8 mouse cellular contexts compared by ENCODE assay signal in the genomic region with DNA sequence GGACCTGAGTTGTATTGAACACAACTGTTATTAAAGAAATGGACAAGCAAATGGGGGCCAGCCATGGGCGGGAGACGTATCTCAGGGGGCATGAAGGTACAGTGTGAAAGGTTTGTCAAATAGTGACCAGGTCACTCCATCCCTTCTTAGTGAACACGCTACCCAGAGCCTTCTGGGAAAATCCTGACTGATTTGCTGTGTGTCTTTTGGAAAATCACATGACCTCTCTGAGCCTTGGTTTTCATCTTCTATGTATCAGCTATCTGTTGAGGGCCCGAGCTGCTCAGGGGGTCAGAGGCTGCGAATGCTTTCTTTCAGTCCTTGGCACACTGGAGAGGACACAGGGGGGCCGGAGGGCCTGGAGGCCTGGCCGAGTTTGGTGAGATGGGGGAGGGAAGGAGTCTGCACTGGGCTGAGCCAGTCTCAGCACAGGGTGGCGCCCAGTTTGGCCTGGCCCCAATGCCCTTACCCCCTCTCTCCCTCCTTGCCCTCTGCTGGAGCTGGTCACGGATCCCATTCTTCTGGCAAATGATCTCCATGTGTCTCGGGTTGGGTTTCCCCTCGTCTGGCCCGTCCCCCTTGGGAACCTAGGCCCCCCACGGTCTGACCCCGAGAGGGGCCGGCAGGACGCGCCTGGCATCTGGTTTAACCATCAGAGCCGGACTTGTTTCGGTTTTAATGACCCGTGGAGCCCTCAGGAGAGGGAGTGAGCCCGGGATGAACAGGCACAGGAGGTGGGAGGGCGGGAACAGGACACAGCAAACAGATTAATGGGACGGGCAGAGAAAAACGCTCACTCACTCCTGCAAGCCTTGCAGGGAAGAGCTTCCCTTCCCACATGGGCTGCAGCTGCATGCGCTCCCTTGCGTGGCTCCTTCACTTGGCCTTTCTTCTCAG.
DNase-seq lines count a peak whose midpoint lies in the region; ATAC-seq and TF ChIP-seq lines count a peak whose summit lies in the region.

No protein-coding gene starts in this region.

- peak; percentile 7; the same call in 1 of the 2 replicates for TF ChIP-seq CTCF in heart, adult 2 months (IDR thresholded peaks at IDR 0.05)

- no peaks in the 10 kb centered on the region for H3K9me3 ChIP-seq in lung, embryonic 15.5 days
- no peaks in the 10 kb centered on the region for H3K9me3 ChIP-seq in neural tube, embryonic 13.5 days

- H3K4me2 ChIP-seq in lung, embryonic 15.5 days = peak overlapping the region; percentile 47
- H3K4me2 ChIP-seq in neural tube, embryonic 13.5 days = peak overlapping the region; percentile 21; the same call in 1 of the 2 replicates

- peaks cover 28% of the 10 kb centered on the region for H3K4me1 ChIP-seq in lung, embryonic 15.5 days
- H3K4me1 ChIP-seq in heart, adult 2 months (ENCODE audit: control insufficient read depth, insufficient read depth, low read length) = peaks cover 10% of the 10 kb centered on the region
- peaks cover 60% of the 10 kb centered on the region for H3K4me1 ChIP-seq in neural tube, embryonic 13.5 days (replicated peaks)

- intact Hi-C loops in heart, adult 2 months (cut with DNase I) = no loop called here

- no peaks in the 10 kb centered on the region for H3K36me3 ChIP-seq in lung, embryonic 15.5 days
- no peaks in the 10 kb centered on the region for H3K36me3 ChIP-seq in heart, adult 2 months (ENCODE audit: control insufficient read depth, insufficient read depth, low read length)
- H3K36me3 ChIP-seq in neural tube, embryonic 13.5 days = no peaks in the 10 kb centered on the region

- no peak overlapping the region for H3K9ac ChIP-seq in lung, embryonic 15.5 days
- peak overlapping the region; percentile 35 for H3K9ac ChIP-seq in heart, adult 2 months (ENCODE audit: low read depth, low read length)
- no peak overlapping the region for H3K9ac ChIP-seq in neural tube, embryonic 13.5 days

- TF ChIP-seq POLR2A in heart, adult 2 months (IDR thresholded peaks at IDR 0.05; ENCODE audit: insufficient read depth, low read depth, low read length) = no peak

- peaks cover 4% of the 10 kb centered on the region; the same call in 1 of the 2 replicates for H3K27me3 ChIP-seq in lung, embryonic 15.5 days
- no peaks in the 10 kb centered on the region for H3K27me3 ChIP-seq in heart, adult 2 months (ENCODE audit: control insufficient read depth, insufficient read depth, low read length)
- H3K27me3 ChIP-seq in neural tube, embryonic 13.5 days = peaks cover 27% of the 10 kb centered on the region

- DNase-seq in lung, postnatal 36 days = no peak
- DNase-seq in heart, adult 2 months = peak; percentile 61 to 67
- peak; percentile 34 for DNase-seq in kidney, postnatal 10 days
- DNase-seq in frontal cortex, postnatal 25 days (ENCODE audit: low spot score in 2 of 2) = no peak
- DNase-seq in cerebellum, adult 9-11 months = no peak
- DNase-seq in spleen, postnatal 10 days (ENCODE audit: low spot score in 2 of 2) = no peak

- no peaks in the 10 kb centered on the region for H3K79me2 ChIP-seq in heart, adult 2 months (replicated peaks; ENCODE audit: control insufficient read depth, insufficient read depth, low read length)

- peak overlapping the region; percentile 10; the same call in 1 of the 2 replicates for H3K4me3 ChIP-seq in lung, embryonic 15.5 days
- peak overlapping the region; percentile 28; the same call in 1 of the 2 replicates for H3K4me3 ChIP-seq in heart, adult 2 months
- no peak overlapping the region for H3K4me3 ChIP-seq in neural tube, embryonic 13.5 days

- H3K27ac ChIP-seq in lung, embryonic 15.5 days = no peak overlapping the region
- no peak overlapping the region; the same call in 1 of the 2 replicates for H3K27ac ChIP-seq in heart, adult 2 months
- no peak overlapping the region for H3K27ac ChIP-seq in neural tube, embryonic 13.5 days (replicated peaks)

- 0 out of 2 replicates have a peak, but pooled peaks have one; percentile 30 for TF ChIP-seq EP300 in heart, adult 2 months (IDR thresholded peaks at IDR 0.05; ENCODE audit: insufficient read depth, low read depth, low read length)

- no peak for ATAC-seq in lung, embryonic 15.5 days (ENCODE audit: borderline replicate concordance, extremely low read depth, low FRiP score, low TSS enrichment)
- 0 out of 2 replicates have a peak, but pooled peaks have one; percentile 19 for ATAC-seq in neural tube, embryonic 13.5 days (ENCODE audit: low read depth)

- WGBS in lung, embryonic 15.5 days = 23% methylated on average over 26 of the region's 26 CpGs
- 34% methylated on average over 26 of the region's 26 CpGs for WGBS in heart, adult 2 months
- 16% methylated on average over 26 of the region's 26 CpGs for WGBS in neural tube, embryonic 13.5 days

Comparison
In these comparisons a context has a peak if more than half of its experiments do, and no peak if none do; other contexts are left out.
1. DNase-seq: peak in heart, adult 2 months (2 of 2) and kidney, postnatal 10 days (single experiment); none in lung, postnatal 36 days (single experiment), frontal cortex, postnatal 25 days (0 of 2), cerebellum, adult 9-11 months (single experiment) and spleen, postnatal 10 days (0 of 2).